Mouse (Mus musculus) midbrain, embryonic 12.5 days (tissue): ENCODE measurements at regions not wholly inside any gene's neighbourhood (a gene's known extent, or its start where the extent isn't known, plus 50 kb on each side); places are given as distances from the start of the nearest gene placed in this dataset.

ENCODE experiments used
- ATAC-seq: fragments of 200-750 bp; cut with Nextera tagmentation; 2 replicates; pipeline ENCODE4 v1.8.0; 2017; ENCODE audit warnings: low read depth, moderate TSS enrichment, moderate library complexity; ENCODE audit not compliant: low FRiP score
- H3K27ac ChIP-seq: fragments of 300-500 bp; sonication (generic); replicated peaks from 2 replicates; pipeline ENCODE4 v1.5.1; 2016; ENCODE audit warnings: mild to moderate bottlenecking
- H3K27me3 ChIP-seq: fragments of 300-500 bp; sonication (generic); 2 replicates; pipeline ENCODE4 v1.6.1; 2016; ENCODE audit warnings: mild to moderate bottlenecking
- H3K36me3 ChIP-seq: fragments of 300-500 bp; sonication (generic); 2 replicates; pipeline ENCODE4 v1.6.1; 2016
- H3K4me1 ChIP-seq: fragments of 300-500 bp; sonication (generic); 2 replicates; pipeline ENCODE4 v1.6.1; 2016
- H3K4me2 ChIP-seq: fragments of 300-500 bp; sonication (generic); replicated peaks from 2 replicates; pipeline ENCODE4 v1.6.1; 2016; ENCODE audit warnings: mild to moderate bottlenecking, moderate library complexity
- H3K4me3 ChIP-seq: fragments of 300-500 bp; sonication (generic); 2 replicates; pipeline ENCODE4 v1.5.1; 2016; ENCODE audit warnings: mild to moderate bottlenecking
- H3K9ac ChIP-seq: fragments of 300-500 bp; sonication (generic); replicated peaks from 2 replicates; pipeline ENCODE4 v1.6.1; 2016; ENCODE audit warnings: mild to moderate bottlenecking, moderate library complexity
- H3K9me3 ChIP-seq: fragments of 300-500 bp; sonication (generic); 2 replicates; pipeline ENCODE4 v1.6.1; 2016; ENCODE audit warnings: mild to moderate bottlenecking
- WGBS: fragments of 180-500 bp; shearing (Covaris S2); methylation state at CpG from one replicate; pipeline ENCODE4 v1.1.7; 2016; 5-methylcytosine and 5-hydroxymethylcytosine counted together

DNA sequence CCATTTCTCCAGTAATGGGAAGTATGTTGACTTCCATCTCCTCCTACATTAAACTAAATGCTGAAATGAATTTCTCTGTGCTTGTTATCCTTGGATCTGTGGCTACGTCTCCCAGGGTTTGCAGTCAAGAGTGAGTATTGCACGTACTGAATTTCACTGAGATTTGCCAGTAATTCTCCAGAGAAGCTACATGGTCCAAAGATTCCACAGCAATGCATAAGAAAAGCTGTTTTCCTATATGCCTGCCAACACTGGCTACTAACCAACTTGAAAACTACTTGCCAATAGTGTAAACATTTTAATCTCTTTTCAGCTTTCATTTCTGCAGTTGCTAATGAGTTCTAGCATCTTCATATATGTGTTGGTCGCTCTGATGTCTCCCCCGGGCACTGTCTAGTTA lies 164.4 kb downstream of the Cysltr2 start:
- Histone ChIP-seq H3K36me3 (no peaks in the 10 kb centered on the region), H3K9me3 (no peaks in the 10 kb centered on the region), H3K4me3 (no peak overlapping the region), H3K27ac (no peak overlapping the region), H3K9ac (no peak overlapping the region), H3K4me1 (no peaks in the 10 kb centered on the region), H3K27me3 (no peaks in the 10 kb centered on the region), H3K4me2 (no peak overlapping the region)
- no peak for ATAC-seq
- WGBS = 92% methylated on average over 4 of the region's 4 CpGs

DNA sequence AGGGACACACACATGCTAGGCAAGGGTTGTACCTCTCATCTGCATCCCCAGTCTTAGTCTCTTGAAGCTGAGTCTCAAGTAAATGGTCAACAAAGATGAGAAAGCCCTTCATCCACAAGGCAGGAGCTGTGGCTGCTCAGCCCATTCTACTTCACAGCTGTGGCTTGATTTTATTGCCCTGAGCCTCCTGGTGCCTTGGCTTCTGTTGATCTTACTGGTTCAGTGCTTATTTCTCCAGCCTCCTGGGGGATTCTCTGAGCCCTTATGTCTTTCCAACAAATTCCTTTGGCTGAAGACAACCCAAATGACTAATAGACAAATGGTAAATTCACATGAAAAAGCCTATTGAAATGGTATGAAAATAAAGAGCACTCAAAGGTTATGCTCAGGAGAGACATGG lies 167.3 kb upstream of the Fndc3a start:
- Histone ChIP-seq H3K4me2 (no peak overlapping the region), H3K9me3 (no peaks in the 10 kb centered on the region), H3K9ac (no peak overlapping the region), H3K4me3 (no peak overlapping the region), H3K36me3 (no peaks in the 10 kb centered on the region), H3K27ac (no peak overlapping the region), H3K27me3 (no peaks in the 10 kb centered on the region), H3K4me1 (no peaks in the 10 kb centered on the region)
- ATAC-seq = no peak

GRCm38 (mm10) chr14:72873494-72873893 lies 163.7 kb upstream of the Fndc3a start:
- Histone ChIP-seq H3K4me2 (no peak overlapping the region), H3K27me3 (no peaks in the 10 kb centered on the region), H3K9ac (no peak overlapping the region), H3K4me1 (peaks cover 8% of the 10 kb centered on the region; the same call in 1 of the 2 replicates), H3K9me3 (no peaks in the 10 kb centered on the region), H3K36me3 (no peaks in the 10 kb centered on the region), H3K27ac (no peak overlapping the region), H3K4me3 (no peak overlapping the region)
- no peak for ATAC-seq
- WGBS = 87% methylated on average over 3 of the region's 3 CpGs

GRCm38 (mm10) chr14:72869188-72869749 lies 159.5 kb upstream of the Fndc3a start:
- H3K4me3 ChIP-seq = no peak overlapping the region
- ATAC-seq = peak; percentile 62
- peak overlapping the region; percentile 49; the same call in 1 of the 2 replicates for H3K27ac ChIP-seq
- no peaks in the 10 kb centered on the region for H3K9me3 ChIP-seq
- peaks cover 8% of the 10 kb centered on the region; the same call in 1 of the 2 replicates for H3K4me1 ChIP-seq
- WGBS = 49% methylated on average over 20 of the region's 20 CpGs
- no peak overlapping the region for H3K9ac ChIP-seq
- H3K4me2 ChIP-seq = peak overlapping the region; percentile 27
- no peaks in the 10 kb centered on the region for H3K27me3 ChIP-seq
- H3K36me3 ChIP-seq = no peaks in the 10 kb centered on the region

GRCm38 (mm10) chr14:72866896-72867295 lies 157.1 kb upstream of the Fndc3a start:
- 77% methylated on average over 2 of the region's 2 CpGs for WGBS
- H3K4me2 ChIP-seq = no peak overlapping the region
- H3K27ac ChIP-seq = no peak overlapping the region
- H3K9me3 ChIP-seq = no peaks in the 10 kb centered on the region
- no peak overlapping the region for H3K4me3 ChIP-seq
- H3K27me3 ChIP-seq = no peaks in the 10 kb centered on the region
- no peaks in the 10 kb centered on the region for H3K36me3 ChIP-seq
- ATAC-seq = no peak
- no peak overlapping the region for H3K9ac ChIP-seq
- peaks cover 8% of the 10 kb centered on the region; the same call in 1 of the 2 replicates for H3K4me1 ChIP-seq

- Histone ChIP-seq H3K4me3 (no peak overlapping the region), H3K9me3 (no peaks in the 10 kb centered on the region), H3K27ac (no peak overlapping the region), H3K4me1 (peaks cover 8% of the 10 kb centered on the region; the same call in 1 of the 2 replicates), H3K4me2 (no peak overlapping the region), H3K9ac (no peak overlapping the region), H3K36me3 (no peaks in the 10 kb centered on the region), H3K27me3 (no peaks in the 10 kb centered on the region)
- ATAC-seq = no peak
These were observed 155.7 kb upstream of the Fndc3a start for GRCm38 (mm10) chr14:72865531-72865930.

DNA sequence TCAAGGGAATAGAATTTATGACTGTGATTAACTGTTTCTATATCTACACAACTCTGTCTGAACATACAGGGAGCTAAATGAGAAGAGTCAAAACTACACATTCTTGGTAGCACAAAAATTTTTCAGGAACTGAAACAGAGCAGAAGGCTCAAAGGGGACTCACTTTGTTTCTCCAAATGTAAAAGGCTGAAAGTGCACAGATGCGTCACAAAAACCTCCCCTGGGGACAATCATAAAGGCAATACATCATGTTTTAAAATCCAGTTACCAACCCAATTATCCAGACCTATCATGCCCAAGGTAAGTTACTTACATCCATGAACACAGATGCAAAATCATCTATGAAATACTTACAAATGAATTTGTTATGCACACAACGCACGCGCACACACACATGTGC lies 155.0 kb upstream of the Fndc3a start:
- Histone ChIP-seq H3K36me3 (no peaks in the 10 kb centered on the region), H3K27me3 (no peaks in the 10 kb centered on the region), H3K9ac (no peak overlapping the region), H3K9me3 (no peaks in the 10 kb centered on the region), H3K4me3 (no peak overlapping the region), H3K27ac (no peak overlapping the region), H3K4me2 (no peak overlapping the region), H3K4me1 (peaks cover 7% of the 10 kb centered on the region; the same call in 1 of the 2 replicates)
- no peak for ATAC-seq
- WGBS = 95% methylated on average over 4 of the region's 4 CpGs

DNA sequence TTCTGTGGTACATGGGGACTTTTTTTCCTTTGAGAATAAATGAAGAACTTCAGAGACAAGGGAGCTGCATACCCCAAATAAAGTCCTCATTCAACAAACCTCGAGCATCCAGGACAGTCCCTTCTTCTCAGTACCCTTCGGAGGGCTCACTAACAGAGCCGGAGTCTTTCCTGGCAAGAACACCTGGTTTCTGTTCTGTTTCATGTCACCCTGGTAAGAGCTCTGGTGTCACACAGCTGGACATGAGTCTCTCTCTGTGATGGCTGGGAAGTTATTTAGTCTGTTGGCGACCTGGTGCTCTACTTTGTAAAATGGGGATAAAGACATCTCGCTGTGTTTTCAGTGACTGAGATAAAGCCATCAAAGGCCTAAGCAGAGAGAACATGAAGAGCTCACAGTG lies 154.3 kb upstream of the Fndc3a start:
- no peak overlapping the region for H3K4me3 ChIP-seq
- H3K27ac ChIP-seq = no peak overlapping the region
- H3K36me3 ChIP-seq = no peaks in the 10 kb centered on the region
- H3K9ac ChIP-seq = no peak overlapping the region
- peaks cover under 1% of the 10 kb centered on the region; the same call in 1 of the 2 replicates for H3K4me1 ChIP-seq
- no peak overlapping the region for H3K4me2 ChIP-seq
- WGBS = 72% methylated on average over 5 of the region's 5 CpGs
- no peaks in the 10 kb centered on the region for H3K27me3 ChIP-seq
- no peaks in the 10 kb centered on the region for H3K9me3 ChIP-seq
- ATAC-seq = no peak

GRCm38 (mm10) chr14:72862806-72863526 lies 153.2 kb upstream of the Fndc3a start:
- Histone ChIP-seq H3K27ac (no peak overlapping the region), H3K9ac (no peak overlapping the region), H3K9me3 (no peaks in the 10 kb centered on the region), H3K4me1 (no peaks in the 10 kb centered on the region), H3K27me3 (no peaks in the 10 kb centered on the region), H3K36me3 (no peaks in the 10 kb centered on the region), H3K4me3 (no peak overlapping the region), H3K4me2 (no peak overlapping the region)
- ATAC-seq = no peak
- WGBS = 80% methylated on average over 7 of the region's 7 CpGs

GRCm38 (mm10) chr14:72854226-72854625 lies 144.4 kb upstream of the Fndc3a start:
- Histone ChIP-seq H3K27ac (no peak overlapping the region), H3K9me3 (no peaks in the 10 kb centered on the region), H3K4me1 (no peaks in the 10 kb centered on the region), H3K9ac (no peak overlapping the region), H3K27me3 (no peaks in the 10 kb centered on the region), H3K4me2 (no peak overlapping the region), H3K36me3 (no peaks in the 10 kb centered on the region), H3K4me3 (no peak overlapping the region)
- no peak for ATAC-seq
- 94% methylated on average over 1 of the region's 1 CpGs for WGBS

DNA sequence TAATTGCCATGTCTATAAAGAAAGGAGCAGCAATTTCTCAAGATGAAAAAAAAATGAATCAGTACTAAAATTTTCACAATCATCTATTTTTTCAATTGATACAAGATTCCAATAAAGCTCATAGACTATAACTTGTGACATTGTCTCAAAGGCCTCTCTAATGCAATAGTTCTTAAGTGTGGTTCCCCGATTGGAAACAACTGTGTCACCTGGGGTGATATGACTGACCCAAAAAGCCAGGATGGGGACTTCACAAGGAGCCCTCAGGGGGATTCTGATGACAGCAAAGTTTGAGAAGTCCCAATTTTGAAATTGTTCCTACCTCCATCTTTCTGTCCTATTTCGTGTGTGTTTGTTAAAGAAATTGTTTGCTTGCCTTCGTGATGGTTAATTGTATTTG lies 143.3 kb upstream of the Fndc3a start:
- Histone ChIP-seq H3K27me3 (no peaks in the 10 kb centered on the region), H3K4me3 (no peak overlapping the region), H3K4me1 (no peaks in the 10 kb centered on the region), H3K4me2 (no peak overlapping the region), H3K9ac (no peak overlapping the region), H3K9me3 (no peaks in the 10 kb centered on the region), H3K27ac (no peak overlapping the region), H3K36me3 (no peaks in the 10 kb centered on the region)
- no peak for ATAC-seq
- 87% methylated on average over 3 of the region's 3 CpGs for WGBS

GRCm38 (mm10) chr14:72850884-72851283 lies 141.1 kb upstream of the Fndc3a start:
- no peaks in the 10 kb centered on the region for H3K27me3 ChIP-seq
- no peaks in the 10 kb centered on the region for H3K36me3 ChIP-seq
- H3K9me3 ChIP-seq = no peaks in the 10 kb centered on the region
- H3K27ac ChIP-seq = no peak overlapping the region
- H3K4me1 ChIP-seq = no peaks in the 10 kb centered on the region
- 73% methylated on average over 3 of the region's 3 CpGs for WGBS
- H3K4me2 ChIP-seq = no peak overlapping the region
- no peak for ATAC-seq
- H3K4me3 ChIP-seq = no peak overlapping the region
- H3K9ac ChIP-seq = no peak overlapping the region
